Mouse (Mus musculus) bone marrow macrophage, adult 2 months (primary cell): ENCODE data around the gene Cdsn.

Source experiments
- CTCF ChIP-seq: IDR thresholded peaks from 2 replicates; pipeline ENCODE4 v1.5.1; 2012; ENCODE audit warnings: low read depth, mild to moderate bottlenecking, low read length, moderate library complexity
- POLR2A ChIP-seq: IDR thresholded peaks from 2 replicates; pipeline ENCODE4 v1.6.1; 2012; ENCODE audit warnings: mild to moderate bottlenecking, low read depth, low read length, borderline replicate concordance

DNA sequence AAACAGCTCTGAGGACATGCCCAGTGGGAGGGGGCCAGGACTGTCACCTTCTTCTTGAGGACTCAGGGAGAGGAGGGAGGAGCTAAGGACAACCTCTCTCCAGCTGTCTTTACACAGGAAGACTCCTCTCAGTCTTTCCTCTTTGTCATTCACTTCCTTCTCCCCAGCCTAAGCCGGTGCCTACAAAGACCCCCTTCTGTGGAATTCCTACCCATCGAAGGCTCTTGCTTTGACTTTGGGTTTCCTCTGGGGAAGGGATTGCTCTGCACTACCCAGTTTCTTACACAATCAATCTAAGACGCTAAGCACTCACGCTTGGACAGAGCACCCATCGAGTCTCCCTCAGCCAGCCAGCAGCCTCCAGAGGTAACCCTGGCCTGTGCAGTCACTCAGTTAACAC lies 3.3 kb upstream of the Cdsn start:
- no peak for TF ChIP-seq CTCF
- TF ChIP-seq POLR2A: no peak
